Comparison of ENCODE assay signal across 24 mouse cellular contexts in the genomic region with DNA sequence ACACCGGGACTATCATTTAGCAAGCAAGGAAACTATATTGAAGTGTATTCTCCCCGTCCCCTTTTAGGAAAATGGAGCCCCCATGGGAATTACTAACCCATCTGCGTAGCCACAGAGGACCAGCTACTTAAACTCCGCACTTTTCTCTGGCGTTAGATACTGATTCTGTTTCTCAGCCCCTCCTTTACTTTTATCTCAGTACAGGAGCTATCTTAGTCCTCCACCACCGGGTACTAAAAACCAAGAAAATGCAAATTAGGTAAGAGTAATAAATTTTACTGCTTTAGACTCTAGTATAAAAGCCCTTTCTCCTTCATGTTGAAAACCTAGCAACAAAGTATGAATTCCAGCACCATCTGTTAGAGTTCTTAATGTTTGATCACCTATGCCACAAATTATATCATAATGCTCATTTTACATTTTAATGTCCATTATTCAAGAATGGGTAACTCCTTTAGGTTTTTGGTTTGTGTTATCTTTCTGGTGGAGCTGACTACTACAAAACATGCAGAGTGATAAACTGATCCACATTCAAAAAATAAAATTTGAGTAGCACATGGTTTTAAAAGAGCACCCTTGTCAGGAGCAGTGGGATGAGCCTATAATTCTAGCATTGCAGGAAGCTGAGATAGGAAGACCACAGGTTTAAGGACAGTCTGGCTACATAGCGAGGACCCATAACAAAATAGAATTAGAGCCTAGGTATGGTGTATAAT. TPM values are rescaled to one million over a fixed set of nuclear protein-coding genes. Genes with fewer than 3 reads are reported as not detected.
DNase-seq lines count a peak whose midpoint lies in the region; ATAC-seq and TF ChIP-seq lines count a peak whose summit lies in the region.
"Had no signal": no experiment of that assay in that cellular context is flagged by ENCODE, and none has a peak within 500 bp of the region (broad histone marks: within the 10 kb centered on the region; RNA-seq: fewer than 3 reads in every experiment).

No protein-coding gene starts in this region.

- peak overlapping the region; percentile 52 for H3K4me2 ChIP-seq in liver, embryonic 11.5 days
- H3K4me2 ChIP-seq in liver, embryonic 14.5 days (ENCODE audit: low read depth): peak overlapping the region; percentile 39
- H3K4me2 ChIP-seq in hindbrain, embryonic 14.5 days (replicated peaks): no peak overlapping the region
- H3K4me2 ChIP-seq: forebrain, embryonic 12.5 days; hindbrain, embryonic 12.5 days had no signal

- H3K4me3 ChIP-seq in liver, embryonic 11.5 days (ENCODE audit: low read depth, low read length): peak overlapping the region; percentile 8; the same call in 1 of the 2 replicates
- peak overlapping the region in 1 of 2 experiments; percentile 3; a peak in 2 of 4 replicates for H3K4me3 ChIP-seq in liver, embryonic 14.5 days (ENCODE audit: insufficient read depth in 1 of 2, low read depth in 2 of 2, low read length in 2 of 2)
- no peak overlapping the region for H3K4me3 ChIP-seq in hindbrain, embryonic 14.5 days (replicated peaks; ENCODE audit: low read length)
- H3K4me3 ChIP-seq: embryonic facial prominence, embryonic 10.5 days; forebrain, embryonic 12.5 days; heart, embryonic 10.5 days; hindbrain, embryonic 12.5 days had no signal

- H3K9ac ChIP-seq in liver, embryonic 11.5 days (ENCODE audit: low read depth, low read length): no peak overlapping the region
- H3K9ac ChIP-seq in liver, embryonic 14.5 days (replicated peaks): peak overlapping the region; percentile 23; the same call in 1 of the 2 replicates
- H3K9ac ChIP-seq in hindbrain, embryonic 14.5 days: no peak overlapping the region
- H3K9ac ChIP-seq: forebrain, embryonic 12.5 days; hindbrain, embryonic 12.5 days had no signal

- WGBS in liver, embryonic 11.5 days: 54% methylated on average over 7 of the region's 7 CpGs
- WGBS in liver, embryonic 14.5 days (ENCODE audit: insufficient replicate concordance): 28% methylated on average over 7 of the region's 7 CpGs
- 74% methylated on average over 7 of the region's 7 CpGs for WGBS in hindbrain, embryonic 14.5 days

- H3K36me3 ChIP-seq in liver, embryonic 11.5 days (ENCODE audit: control insufficient read depth, insufficient read depth, low read length): no peaks in the 10 kb centered on the region
- no peaks in the 10 kb centered on the region for H3K36me3 ChIP-seq in liver, embryonic 14.5 days (replicated peaks; ENCODE audit: control insufficient read depth, insufficient read depth, low read depth)
- no peaks in the 10 kb centered on the region for H3K36me3 ChIP-seq in hindbrain, embryonic 14.5 days (replicated peaks; ENCODE audit: control insufficient read depth, insufficient read depth)
- H3K36me3 ChIP-seq: embryonic facial prominence, embryonic 10.5 days; forebrain, embryonic 12.5 days; heart, embryonic 10.5 days; hindbrain, embryonic 12.5 days had no signal

- H3K4me1 ChIP-seq in liver, embryonic 11.5 days (replicated peaks; ENCODE audit: control insufficient read depth, insufficient read depth, low read length): peaks cover 3% of the 10 kb centered on the region; the same call in 1 of the 2 replicates
- peaks cover 11 to 35% of the 10 kb centered on the region in 2 experiments for H3K4me1 ChIP-seq in liver, embryonic 14.5 days (replicated peaks; ENCODE audit: control insufficient read depth in 2 of 2, insufficient read depth in 2 of 2, low read length in 1 of 2)
- peaks cover 3% of the 10 kb centered on the region; the same call in 1 of the 2 replicates for H3K4me1 ChIP-seq in hindbrain, embryonic 14.5 days (replicated peaks; ENCODE audit: control insufficient read depth, insufficient read depth, low read length)
- H3K4me1 ChIP-seq: forebrain, embryonic 12.5 days; heart, embryonic 10.5 days had no signal

- H3K9me3 ChIP-seq in liver, embryonic 11.5 days (ENCODE audit: control insufficient read depth, low read length): no peaks in the 10 kb centered on the region
- no peaks in the 10 kb centered on the region for H3K9me3 ChIP-seq in liver, embryonic 14.5 days (ENCODE audit: control insufficient read depth, low read length)
- no peaks in the 10 kb centered on the region for H3K9me3 ChIP-seq in hindbrain, embryonic 14.5 days (ENCODE audit: control insufficient read depth, low read length)
- H3K9me3 ChIP-seq: embryonic facial prominence, embryonic 10.5 days; forebrain, embryonic 12.5 days; heart, embryonic 10.5 days; hindbrain, embryonic 12.5 days had no signal

- peak; percentile 18; the same call in 1 of the 2 replicates for TF ChIP-seq EP300 in liver, embryonic 14.5 days (IDR thresholded peaks at IDR 0.05; ENCODE audit: low read depth)

- no peaks in the 10 kb centered on the region for H3K27me3 ChIP-seq in liver, embryonic 11.5 days (replicated peaks; ENCODE audit: control insufficient read depth, insufficient read depth, low read length)
- H3K27me3 ChIP-seq in liver, embryonic 14.5 days (ENCODE audit: control insufficient read depth, insufficient read depth, low read length): no peaks in the 10 kb centered on the region
- H3K27me3 ChIP-seq in hindbrain, embryonic 14.5 days (ENCODE audit: control insufficient read depth, insufficient read depth, low read length): no peaks in the 10 kb centered on the region
- H3K27me3 ChIP-seq: forebrain, embryonic 12.5 days; hindbrain, embryonic 12.5 days had no signal

- TF ChIP-seq CTCF in liver, embryonic 14.5 days (IDR thresholded peaks at IDR 0.05; ENCODE audit: low read depth): no peak

- no peak for DNase-seq in liver, embryonic 11.5 days (ENCODE audit: low spot score)
- no peak for DNase-seq in liver
- DNase-seq in liver, embryonic 14.5 days (ENCODE audit: low read depth in 3 of 3, low spot score in 3 of 3): no peak
- DNase-seq in embryo, embryonic 10 days (ENCODE audit: low spot score): no peak
- no peak for DNase-seq in thymus, postnatal 14 days
- no peak for DNase-seq in hindbrain, embryonic 14.5 days (ENCODE audit: low spot score)
- DNase-seq: adrenal gland, adult 2 months; adrenal gland, postnatal 25 days; cerebellum, adult 11 months; cerebellum, adult 8-10 months; cerebellum, postnatal 14 days; gastrocnemius, postnatal 10 days; heart, adult 18-20 months; heart, postnatal 10 days; heart, postnatal 4 days had no signal

- H3K27ac ChIP-seq in liver, embryonic 11.5 days (ENCODE audit: low read depth, low read length): peak overlapping the region; percentile 70
- peak overlapping the region; percentile 63 for H3K27ac ChIP-seq in liver, embryonic 14.5 days
- no peak overlapping the region for H3K27ac ChIP-seq in hindbrain, embryonic 14.5 days
- H3K27ac ChIP-seq: embryonic facial prominence, embryonic 10.5 days; forebrain, embryonic 12.5 days; heart, embryonic 10.5 days; hindbrain, embryonic 12.5 days; hindbrain, postnatal 0 days had no signal

- ATAC-seq in liver, embryonic 11.5 days (replicated peaks; ENCODE audit: low FRiP score): peak; percentile 73
- ATAC-seq in liver, embryonic 14.5 days (ENCODE audit: insufficient read depth): peak; percentile 49; the same call in 1 of the 2 replicates
- peak; percentile 32 for ATAC-seq in megakaryocyte progenitor cell, adult 5-6 weeks (replicated peaks; ENCODE audit: poor library complexity)
- ATAC-seq in hindbrain, embryonic 14.5 days (ENCODE audit: low FRiP score): no peak
- ATAC-seq: activated CD4-positive, CD25-positive, alpha-beta regulatory T cell, adult 4 months; forebrain, embryonic 16.5 days; hindbrain, postnatal 0 days; Patski had no signal

RNA-seq across cellular contexts. Expression of a gene that starts 5.5 kb away (rescaled TPM):
- polyA plus RNA-seq in liver, embryonic 11.5 days (2014; fragmentation: Nextera tagmentation; extraction: Ambion mirVana): 37.6 and 41.5 TPM in 2 replicates
- 6.4 and 10.6 TPM in 2 replicates for polyA plus RNA-seq in liver, embryonic 14.5 days (2012; rRNA removed)
- 39.0 and 39.7 TPM in 2 replicates for polyA plus RNA-seq in liver, embryonic 14.5 days (2014; fragmentation: Nextera tagmentation; extraction: Ambion mirVana)
- total RNA-seq in megakaryocyte progenitor cell, adult 5-6 weeks (2015): 30.3 and 30.6 TPM in 2 replicates
- 21.4 and 26.9 TPM in 2 replicates for total RNA-seq in megakaryocyte progenitor cell, adult 5-6 weeks (2017)
- 51.0 and 53.0 TPM in 2 replicates for polyA plus RNA-seq in hindbrain, embryonic 14.5 days (2014; fragmentation: Nextera tagmentation; extraction: Ambion mirVana)
